Mouse (Mus musculus): Measurements from ENCODE around the gene AU022252.

DNA sequence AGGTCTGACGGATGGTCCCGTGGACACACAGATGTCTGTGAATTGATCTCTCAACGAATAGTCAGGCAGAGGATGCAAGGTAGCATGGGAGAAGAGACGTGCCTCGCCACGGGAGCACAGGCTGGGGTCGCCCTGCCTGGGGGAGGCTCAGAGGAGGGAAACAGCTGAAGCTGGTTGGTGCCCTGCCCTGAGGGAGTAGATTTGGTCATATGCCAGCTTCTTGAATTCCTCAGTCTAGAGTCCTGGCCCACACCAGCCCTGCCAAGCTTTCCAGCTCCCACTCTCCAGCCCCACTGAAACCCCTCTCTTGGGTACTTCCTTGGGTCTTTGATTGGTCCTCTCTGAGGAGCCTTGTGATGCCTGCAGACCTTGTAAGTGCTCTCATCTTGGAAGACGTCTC lies 15.8 kb downstream of the AU022252 start:
- TF ChIP-seq MYOD1 (IDR thresholded peaks at IDR 0.05; ENCODE audit: control insufficient read depth, insufficient read length, low read depth) (no peak), CTCF (IDR thresholded peaks at IDR 0.05; ENCODE audit: control insufficient read depth, insufficient read depth, insufficient read length) (no peak), FOSL1 (IDR thresholded peaks at IDR 0.05; ENCODE audit: insufficient read depth, low read length, poor library complexity, severe bottlenecking) (no peak), CEBPB (IDR thresholded peaks at IDR 0.05; ENCODE audit: low read depth) (no peak), USF1 (IDR thresholded peaks at IDR 0.05; ENCODE audit: low read depth) (no peak), MAX (IDR thresholded peaks at IDR 0.05) (no peak)

All from C2C12 (cell line).